Mouse (Mus musculus): ENCODE measurements at regions not wholly inside any gene's neighbourhood (a gene's known extent, or its start where the extent isn't known, plus 50 kb on each side); places are given as distances from the start of the nearest gene placed in this dataset.

- ATAC-seq (replicated peaks; ENCODE audit: low FRiP score, poor library complexity, severe bottlenecking), result no peak
Measured at GRCm38 (mm10) chr12:16477572-16477971, 133.2 kb downstream of the Lpin1 start.

GRCm38 (mm10) chr12:16474361-16475080 lies 136.2 kb downstream of the Lpin1 start:
- ATAC-seq (replicated peaks; ENCODE audit: low FRiP score, poor library complexity, severe bottlenecking), result no peak

GRCm38 (mm10) chr12:16457419-16457818 lies 153.3 kb downstream of the Lpin1 start:
- no peak for ATAC-seq (replicated peaks; ENCODE audit: low FRiP score, poor library complexity, severe bottlenecking)

GRCm38 (mm10) chr12:16450771-16451435 lies 159.9 kb downstream of the Lpin1 start:
- ATAC-seq (replicated peaks; ENCODE audit: low FRiP score, poor library complexity, severe bottlenecking), result no peak

- ATAC-seq (replicated peaks; ENCODE audit: low FRiP score, poor library complexity, severe bottlenecking), result no peak
Measured at GRCm38 (mm10) chr12:16438717-16439116, 172.0 kb downstream of the Lpin1 start.

GRCm38 (mm10) chr12:16436961-16437360 lies 173.8 kb downstream of the Lpin1 start:
- no peak for ATAC-seq (replicated peaks; ENCODE audit: low FRiP score, poor library complexity, severe bottlenecking)

- ATAC-seq (replicated peaks; ENCODE audit: low FRiP score, poor library complexity, severe bottlenecking), result no peak
Measured at GRCm38 (mm10) chr12:16436255-16436654, 174.5 kb downstream of the Lpin1 start.

GRCm38 (mm10) chr12:16434739-16435138 lies 176.0 kb downstream of the Lpin1 start:
- ATAC-seq (replicated peaks; ENCODE audit: low FRiP score, poor library complexity, severe bottlenecking), result no peak

GRCm38 (mm10) chr12:16434225-16434624 lies 176.5 kb downstream of the Lpin1 start:
- ATAC-seq (replicated peaks; ENCODE audit: low FRiP score, poor library complexity, severe bottlenecking), result no peak

- no peak for ATAC-seq (replicated peaks; ENCODE audit: low FRiP score, poor library complexity, severe bottlenecking)
Measured at GRCm38 (mm10) chr12:16425980-16426379, 184.8 kb downstream of the Lpin1 start.

GRCm38 (mm10) chr12:16424526-16424925 lies 186.2 kb downstream of the Lpin1 start:
- no peak for ATAC-seq (replicated peaks; ENCODE audit: low FRiP score, poor library complexity, severe bottlenecking)

GRCm38 (mm10) chr12:16395720-16396119 lies 215.0 kb downstream of the Lpin1 start:
- no peak for ATAC-seq (replicated peaks; ENCODE audit: low FRiP score, poor library complexity, severe bottlenecking)

GRCm38 (mm10) chr12:16392851-16393250 lies 217.9 kb downstream of the Lpin1 start:
- ATAC-seq (replicated peaks; ENCODE audit: low FRiP score, poor library complexity, severe bottlenecking), result no peak

- no peak for ATAC-seq (replicated peaks; ENCODE audit: low FRiP score, poor library complexity, severe bottlenecking)
Measured at GRCm38 (mm10) chr12:16391630-16392269, 219.0 kb downstream of the Lpin1 start.

GRCm38 (mm10) chr12:16391163-16391562 lies 219.6 kb downstream of the Lpin1 start:
- no peak for ATAC-seq (replicated peaks; ENCODE audit: low FRiP score, poor library complexity, severe bottlenecking)

GRCm38 (mm10) chr12:16387035-16387434 lies 223.7 kb downstream of the Lpin1 start:
- no peak for ATAC-seq (replicated peaks; ENCODE audit: low FRiP score, poor library complexity, severe bottlenecking)

GRCm38 (mm10) chr12:16384396-16384795 lies 226.4 kb downstream of the Lpin1 start:
- no peak for ATAC-seq (replicated peaks; ENCODE audit: low FRiP score, poor library complexity, severe bottlenecking)

- ATAC-seq (replicated peaks; ENCODE audit: low FRiP score, poor library complexity, severe bottlenecking), result no peak
Measured at GRCm38 (mm10) chr12:16383499-16383935, 227.2 kb downstream of the Lpin1 start.

GRCm38 (mm10) chr12:16382417-16382988 lies 228.3 kb downstream of the Lpin1 start:
- ATAC-seq (replicated peaks; ENCODE audit: low FRiP score, poor library complexity, severe bottlenecking), result no peak

- ATAC-seq (replicated peaks; ENCODE audit: low FRiP score, poor library complexity, severe bottlenecking), result no peak
Measured at GRCm38 (mm10) chr12:16381026-16381425, 229.7 kb downstream of the Lpin1 start.

GRCm38 (mm10) chr12:16380346-16380745 lies 230.4 kb downstream of the Lpin1 start:
- no peak for ATAC-seq (replicated peaks; ENCODE audit: low FRiP score, poor library complexity, severe bottlenecking)
